Mouse (Mus musculus): ENCODE results near the gene Ccm2. TPM values are rescaled to one million over a fixed set of nuclear protein-coding genes. Genes with fewer than 3 reads are reported as not detected.
A peak's percentile ranks its signal among the peaks of the same experiment; 100 is the strongest.

Ccm2 gene
- total RNA-seq, 2 experiments from 2014 or later, result 23.9 to 24.3 TPM

- intact Hi-C loops (cut with DNase I), result no loop called here
Observed at GRCm38 (mm10) chr11:6599011-6599681, 52.5 kb downstream of the Ccm2 start.

GRCm38 (mm10) chr11:6599831-6600230 lies 53.1 kb downstream of the Ccm2 start:
- DNase-seq (ENCODE audit: low spot score), result no peak
- intact Hi-C loops (cut with DNase I), result no loop called here

More at GRCm38 (mm10) chr11:6599011-6599681, 52.5 kb downstream of the Ccm2 start:
- DNase-seq (ENCODE audit: low spot score), result no peak

GRCm38 (mm10) chr11:6600284-6600944 lies 53.7 kb downstream of the Ccm2 start:
- intact Hi-C loops (cut with DNase I), result no loop called here
- DNase-seq (ENCODE audit: low spot score), result no peak

- DNase-seq (ENCODE audit: low spot score), result no peak
- intact Hi-C loops (cut with DNase I), result no loop called here
Observed at GRCm38 (mm10) chr11:6601649-6602480, 55.2 kb downstream of the Ccm2 start.

GRCm38 (mm10) chr11:6602662-6603061 lies 56.0 kb downstream of the Ccm2 start:
- intact Hi-C loops (cut with DNase I), result no loop called here
- no peak for DNase-seq (ENCODE audit: low spot score)

GRCm38 (mm10) chr11:6603224-6603623 lies 56.5 kb downstream of the Ccm2 start:
- intact Hi-C loops (cut with DNase I), result no loop called here
- DNase-seq (ENCODE audit: low spot score), result no peak

GRCm38 (mm10) chr11:6603887-6604603 lies 57.4 kb downstream of the Ccm2 start:
- no peak for DNase-seq (ENCODE audit: low spot score)
- intact Hi-C loops (cut with DNase I), result no loop called here

GRCm38 (mm10) chr11:6604604-6604936 lies 57.9 kb downstream of the Ccm2 start:
- intact Hi-C loops (cut with DNase I), result no loop called here
- DNase-seq (ENCODE audit: low spot score), result no peak

- intact Hi-C loops (cut with DNase I), result no loop called here
- DNase-seq (ENCODE audit: low spot score), result no peak
Observed at GRCm38 (mm10) chr11:6605021-6605481, 58.4 kb downstream of the Ccm2 start.

- DNase-seq (ENCODE audit: low spot score), result no peak
- intact Hi-C loops (cut with DNase I), result no loop called here
Observed at GRCm38 (mm10) chr11:6605491-6606399, 59.1 kb downstream of the Ccm2 start, which contains the start of gene Nacad. Gene Nacad, minus strand, starts transcription at chr11:6606053.

- intact Hi-C loops (cut with DNase I), result no loop called here
- no peak for DNase-seq (ENCODE audit: low spot score)
Observed at GRCm38 (mm10) chr11:6615250-6616205, 68.8 kb downstream of the Ccm2 start.

- intact Hi-C loops (cut with DNase I), result no loop called here
- no peak for DNase-seq (ENCODE audit: low spot score)
Observed at GRCm38 (mm10) chr11:6623704-6624103, 77.0 kb downstream of the Ccm2 start.

GRCm38 (mm10) chr11:6624619-6625382 lies 78.1 kb downstream of the Ccm2 start:
- intact Hi-C loops (cut with DNase I), result loop anchor here (5.0 kb wide), 2 partner anchors 78 to 98 kb away; partner anchors contain the start of gene Ccm2
- DNase-seq (ENCODE audit: low spot score), result no peak

- DNase-seq (ENCODE audit: low spot score), result peak; percentile 87
- intact Hi-C loops (cut with DNase I), result loop anchor here (2.0 to 5.0 kb wide), 3 partner anchors 78 to 151 kb away; partner anchors contain the start of genes Ccm2 and Purb
Observed at GRCm38 (mm10) chr11:6625478-6626387, 79.0 kb downstream of the Ccm2 start, which contains the start of gene Tbrg4. Gene Tbrg4, minus strand, starts transcription at chr11:6626067.

GRCm38 (mm10) chr11:6626388-6626772 lies 79.7 kb downstream of the Ccm2 start:
- intact Hi-C loops (cut with DNase I), result loop anchor here (2.0 to 5.0 kb wide), 3 partner anchors 79 to 152 kb away; partner anchors contain the start of genes Ccm2 and Purb
- no peak for DNase-seq (ENCODE audit: low spot score)

GRCm38 (mm10) chr11:6627731-6628130 lies 81.0 kb downstream of the Ccm2 start:
- intact Hi-C loops (cut with DNase I), result loop anchor here (2.0 to 5.0 kb wide), 3 partner anchors 80 to 153 kb away; partner anchors contain the start of genes Ccm2 and Purb
- DNase-seq (ENCODE audit: low spot score), result no peak
